Mouse (Mus musculus) gonadal fat pad, adult 2 months (tissue): ENCODE measurements at regions not wholly inside any gene's neighbourhood (a gene's known extent, or its start where the extent isn't known, plus 50 kb on each side); places are given as distances from the start of the nearest gene placed in this dataset.
A peak's percentile ranks its signal among the peaks of the same experiment; 100 is the strongest.

Source experiments
- DNase-seq: peaks from one replicate; pipeline ENCODE4 v3.0.0-alpha.2; 2012; ENCODE audit warnings: low read depth

GRCm38 (mm10) chr10:83896160-83896559 lies 173.5 kb downstream of the 1500009L16Rik start:
- DNase-seq, result no peak

GRCm38 (mm10) chr10:83897558-83897957 lies 174.9 kb downstream of the 1500009L16Rik start:
- DNase-seq, result no peak

GRCm38 (mm10) chr10:83906751-83907150 lies 184.1 kb downstream of the 1500009L16Rik start:
- no peak for DNase-seq

GRCm38 (mm10) chr10:83910649-83911370 lies 188.1 kb downstream of the 1500009L16Rik start:
- DNase-seq, result no peak

GRCm38 (mm10) chr10:83914401-83915132 lies 191.9 kb downstream of the 1500009L16Rik start:
- DNase-seq, result peak; percentile 54

GRCm38 (mm10) chr10:83915133-83915730 lies 192.6 kb downstream of the 1500009L16Rik start:
- DNase-seq, result no peak

- no peak for DNase-seq
Observed at GRCm38 (mm10) chr10:83926990-83927389, 204.3 kb downstream of the 1500009L16Rik start.

GRCm38 (mm10) chr10:83927554-83927953 lies 204.9 kb downstream of the 1500009L16Rik start:
- DNase-seq, result no peak

- DNase-seq, result no peak
Observed at GRCm38 (mm10) chr10:83931758-83932157, 209.1 kb downstream of the 1500009L16Rik start.

GRCm38 (mm10) chr10:83933201-83933600 lies 210.5 kb downstream of the 1500009L16Rik start:
- DNase-seq, result no peak

GRCm38 (mm10) chr10:83934498-83934897 lies 211.8 kb downstream of the 1500009L16Rik start:
- no peak for DNase-seq

- no peak for DNase-seq
Observed at GRCm38 (mm10) chr10:83937168-83937567, 214.5 kb downstream of the 1500009L16Rik start.

- DNase-seq, result no peak
Observed at GRCm38 (mm10) chr10:83942101-83942500, 219.4 kb downstream of the 1500009L16Rik start.

GRCm38 (mm10) chr10:83944158-83944557 lies 221.5 kb downstream of the 1500009L16Rik start:
- DNase-seq, result no peak

- DNase-seq, result no peak
Observed at GRCm38 (mm10) chr10:83944897-83945296, 222.2 kb downstream of the 1500009L16Rik start.

GRCm38 (mm10) chr10:83945503-83945902 lies 222.8 kb downstream of the 1500009L16Rik start:
- no peak for DNase-seq

- no peak for DNase-seq
Observed at GRCm38 (mm10) chr10:83946186-83947176, 223.8 kb downstream of the 1500009L16Rik start.

- DNase-seq, result no peak
Observed at GRCm38 (mm10) chr10:83957118-83957759, 234.6 kb downstream of the 1500009L16Rik start.

- DNase-seq, result no peak
Observed at GRCm38 (mm10) chr10:83958397-83958796, 235.7 kb downstream of the 1500009L16Rik start.

- DNase-seq, result no peak
Observed at GRCm38 (mm10) chr10:83958826-83959225, 236.2 kb downstream of the 1500009L16Rik start.

- no peak for DNase-seq
Observed at GRCm38 (mm10) chr10:83963232-83963760, 240.6 kb downstream of the 1500009L16Rik start.
